Mouse (Mus musculus) forebrain, embryonic 14.5 days (tissue): ENCODE measurements at regions not wholly inside any gene's neighbourhood (a gene's known extent, or its start where the extent isn't known, plus 50 kb on each side); places are given as distances from the start of the nearest gene placed in this dataset.
A peak's percentile ranks its signal among the peaks of the same experiment; 100 is the strongest.

Experiments used
- ATAC-seq: fragments of 200-750 bp; cut with Nextera tagmentation; 2 replicates; pipeline ENCODE4 v1.8.0; 2017; ENCODE audit warnings: mild to moderate bottlenecking, moderate library complexity
- DNase-seq: peaks from one replicate; pipeline ENCODE4 v3.0.0-alpha.2; 2015; ENCODE audit warnings: low spot score
- H3K27ac ChIP-seq: fragments of 300-500 bp; sonication (generic); 2 replicates; pipeline ENCODE4 v1.5.1; 2014; ENCODE audit warnings: low read depth, mild to moderate bottlenecking, control low read depth, low read length, moderate library complexity
- H3K27me3 ChIP-seq: fragments of 300-500 bp; sonication (generic); replicated peaks from 2 replicates; pipeline ENCODE4 v1.6.1; 2014; ENCODE audit warnings: low read length, control low read depth, mixed read lengths; ENCODE audit not compliant: control insufficient read depth, insufficient read depth
- H3K36me3 ChIP-seq: fragments of 300-500 bp; sonication (generic); 2 replicates; pipeline ENCODE4 v1.6.1; 2014; ENCODE audit warnings: low read length, control low read depth; ENCODE audit not compliant: control insufficient read depth, insufficient read depth
- H3K4me1 ChIP-seq: fragments of 300-500 bp; sonication (generic); 2 replicates; pipeline ENCODE4 v1.6.1; 2014; ENCODE audit warnings: antibody characterized with exemption, low read length, control low read depth; ENCODE audit not compliant: control insufficient read depth, insufficient read depth
- H3K4me2 ChIP-seq: fragments of 300-500 bp; sonication (generic); 2 replicates; pipeline ENCODE4 v1.6.1; 2014; ENCODE audit warnings: mild to moderate bottlenecking, control low read depth, low read length
- H3K4me3 ChIP-seq: fragments of 300-500 bp; sonication (generic); 2 replicates; pipeline ENCODE4 v1.5.1; 2014; ENCODE audit warnings: low read depth, low read length, control low read depth
- H3K9ac ChIP-seq: fragments of 300-500 bp; sonication (generic); 2 replicates; pipeline ENCODE4 v1.6.1; 2014; ENCODE audit warnings: mild to moderate bottlenecking, low read length, control low read depth, moderate library complexity
- H3K9me3 ChIP-seq: fragments of 300-500 bp; sonication (generic); replicated peaks from 2 replicates; pipeline ENCODE4 v1.6.1; 2016; ENCODE audit warnings: low read length, control low read depth, mixed read lengths; ENCODE audit not compliant: control insufficient read depth
- WGBS: fragments of 180-500 bp; shearing (Covaris S2); extraction: QIAGEN DNeasy Blood & Tissue Kit; methylation state at CpG from one replicate; pipeline ENCODE4 v1.1.7; 2014; 5-methylcytosine and 5-hydroxymethylcytosine counted together

- no peaks in the 10 kb centered on the region for H3K36me3 ChIP-seq
- 0 out of 2 replicates have a peak, but pooled peaks cover 2% of the 10 kb centered on the region for H3K27me3 ChIP-seq
- no peaks in the 10 kb centered on the region for H3K9me3 ChIP-seq
- no peak overlapping the region for H3K4me3 ChIP-seq
- H3K4me2 ChIP-seq: no peak overlapping the region
- no peak for DNase-seq
- no peaks in the 10 kb centered on the region for H3K4me1 ChIP-seq
- no peak for ATAC-seq
- no peak overlapping the region for H3K27ac ChIP-seq
- WGBS: 95% methylated on average over 1 of the region's 1 CpGs
- H3K9ac ChIP-seq: no peak overlapping the region
Measured at GRCm38 (mm10) chr4:125242512-125242911, 114.9 kb upstream of the Zc3h12a start.

GRCm38 (mm10) chr4:125241577-125242262 is 114.1 kb upstream of the Zc3h12a start:
- no peak overlapping the region for H3K27ac ChIP-seq
- no peaks in the 10 kb centered on the region for H3K4me1 ChIP-seq
- no peak for ATAC-seq
- no peaks in the 10 kb centered on the region for H3K9me3 ChIP-seq
- H3K36me3 ChIP-seq: no peaks in the 10 kb centered on the region
- WGBS: 13% methylated on average over 7 of the region's 7 CpGs
- H3K4me2 ChIP-seq: no peak overlapping the region
- H3K27me3 ChIP-seq: 0 out of 2 replicates have a peak, but pooled peaks cover 5% of the 10 kb centered on the region
- H3K4me3 ChIP-seq: no peak overlapping the region
- no peak overlapping the region for H3K9ac ChIP-seq
- DNase-seq: peak; percentile 20

GRCm38 (mm10) chr4:125231711-125232260 is 104.1 kb upstream of the Zc3h12a start:
- Histone ChIP-seq H3K9me3 (no peaks in the 10 kb centered on the region), H3K36me3 (no peaks in the 10 kb centered on the region), H3K27me3 (0 out of 2 replicates have a peak, but pooled peaks cover 2% of the 10 kb centered on the region), H3K9ac (no peak overlapping the region), H3K4me2 (no peak overlapping the region), H3K27ac (no peak overlapping the region), H3K4me1 (no peaks in the 10 kb centered on the region), H3K4me3 (no peak overlapping the region)
- ATAC-seq: peak; percentile 42
- 3% methylated on average over 12 of the region's 12 CpGs for WGBS
- peak; percentile 87 for DNase-seq

- WGBS: 94% methylated on average over 6 of the region's 6 CpGs
- ATAC-seq: no peak
Measured at GRCm38 (mm10) chr4:125227194-125227593, 99.6 kb upstream of the Zc3h12a start.

GRCm38 (mm10) chr4:125222922-125223321 is 95.3 kb upstream of the Zc3h12a start:
- Histone ChIP-seq H3K4me2 (no peak overlapping the region), H3K4me1 (no peaks in the 10 kb centered on the region), H3K9me3 (no peaks in the 10 kb centered on the region), H3K27ac (no peak overlapping the region), H3K4me3 (no peak overlapping the region), H3K27me3 (0 out of 2 replicates have a peak, but pooled peaks cover 3% of the 10 kb centered on the region), H3K9ac (no peak overlapping the region), H3K36me3 (no peaks in the 10 kb centered on the region)
- WGBS: 85% methylated on average over 6 of the region's 6 CpGs
- ATAC-seq (no peak), DNase-seq (no peak)

More at GRCm38 (mm10) chr4:125227194-125227593, 99.6 kb upstream of the Zc3h12a start:
- Histone ChIP-seq H3K4me3 (no peak overlapping the region), H3K9ac (no peak overlapping the region), H3K27ac (no peak overlapping the region), H3K4me1 (no peaks in the 10 kb centered on the region), H3K4me2 (no peak overlapping the region), H3K36me3 (no peaks in the 10 kb centered on the region), H3K27me3 (0 out of 2 replicates have a peak, but pooled peaks cover 5% of the 10 kb centered on the region), H3K9me3 (no peaks in the 10 kb centered on the region)
- no peak for DNase-seq

DNA sequence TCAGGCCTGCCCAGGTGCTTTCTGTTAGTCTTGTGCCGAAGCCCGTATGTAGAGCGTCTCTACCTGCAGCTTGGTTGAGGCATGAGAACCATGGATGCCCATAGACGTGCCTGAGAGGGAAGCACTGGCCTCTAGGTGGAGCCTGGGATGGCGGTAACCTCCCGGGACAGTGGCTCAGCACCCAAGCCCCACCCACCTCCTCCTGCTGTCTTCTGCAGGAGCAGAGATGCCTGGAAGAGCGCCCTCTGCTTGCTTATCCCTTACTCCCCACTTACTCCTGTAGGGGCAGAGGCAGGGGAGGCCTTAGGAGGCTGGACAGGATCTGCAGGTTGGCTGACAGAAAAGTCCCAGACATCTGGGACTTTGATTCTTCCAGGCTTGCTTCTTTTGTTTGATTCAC is 92.7 kb upstream of the Zc3h12a start:
- Histone ChIP-seq H3K4me3 (no peak overlapping the region), H3K4me1 (no peaks in the 10 kb centered on the region), H3K27me3 (0 out of 2 replicates have a peak, but pooled peaks cover 3% of the 10 kb centered on the region), H3K27ac (no peak overlapping the region), H3K9ac (no peak overlapping the region), H3K36me3 (no peaks in the 10 kb centered on the region), H3K9me3 (peaks cover 10% of the 10 kb centered on the region; the same call in 1 of the 2 replicates), H3K4me2 (no peak overlapping the region)
- DNase-seq (peak; percentile 21), ATAC-seq (no peak)
- 34% methylated on average over 7 of the region's 7 CpGs for WGBS

- Histone ChIP-seq H3K36me3 (no peaks in the 10 kb centered on the region), H3K9ac (no peak overlapping the region), H3K4me3 (no peak overlapping the region), H3K4me1 (no peaks in the 10 kb centered on the region), H3K9me3 (peaks cover 10% of the 10 kb centered on the region; the same call in 1 of the 2 replicates), H3K27ac (no peak overlapping the region), H3K27me3 (0 out of 2 replicates have a peak, but pooled peaks cover under 1% of the 10 kb centered on the region), H3K4me2 (no peak overlapping the region)
- 92% methylated on average over 5 of the region's 5 CpGs for WGBS
- DNase-seq: no peak
- ATAC-seq: no peak
Measured at GRCm38 (mm10) chr4:125219209-125219608, 91.6 kb upstream of the Zc3h12a start.

GRCm38 (mm10) chr4:125214306-125214705 is 86.7 kb upstream of the Zc3h12a start:
- H3K27me3 ChIP-seq: no peaks in the 10 kb centered on the region
- H3K4me1 ChIP-seq: no peaks in the 10 kb centered on the region
- no peak for ATAC-seq
- H3K4me2 ChIP-seq: no peak overlapping the region
- H3K27ac ChIP-seq: no peak overlapping the region
- peaks cover 10% of the 10 kb centered on the region; the same call in 1 of the 2 replicates for H3K9me3 ChIP-seq
- no peak for DNase-seq
- H3K4me3 ChIP-seq: no peak overlapping the region
- 72% methylated on average over 10 of the region's 10 CpGs for WGBS
- no peak overlapping the region for H3K9ac ChIP-seq
- H3K36me3 ChIP-seq: no peaks in the 10 kb centered on the region

DNA sequence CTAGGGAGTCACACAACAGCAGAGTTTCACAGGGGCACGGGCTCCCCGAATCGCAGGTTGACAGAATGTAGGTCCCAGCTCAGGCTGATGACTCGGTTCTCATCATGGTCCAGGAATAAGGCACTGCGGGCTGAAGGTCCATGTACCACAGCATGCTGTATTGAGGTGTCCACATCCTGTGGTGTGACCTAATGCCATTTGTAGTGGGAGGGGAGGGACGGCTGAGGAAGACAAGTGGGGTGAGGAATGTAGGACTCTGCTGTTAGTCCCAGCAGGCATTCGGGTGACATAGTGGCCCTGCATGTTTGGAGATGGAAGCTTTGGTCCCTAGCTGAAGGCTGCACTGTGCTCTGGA is 84.5 kb upstream of the Zc3h12a start:
- H3K27me3 ChIP-seq: no peaks in the 10 kb centered on the region
- no peaks in the 10 kb centered on the region for H3K4me1 ChIP-seq
- ATAC-seq: no peak
- H3K4me2 ChIP-seq: no peak overlapping the region
- H3K4me3 ChIP-seq: no peak overlapping the region
- no peak overlapping the region for H3K9ac ChIP-seq
- no peaks in the 10 kb centered on the region for H3K36me3 ChIP-seq
- peaks cover 10% of the 10 kb centered on the region; the same call in 1 of the 2 replicates for H3K9me3 ChIP-seq
- no peak for DNase-seq
- H3K27ac ChIP-seq: no peak overlapping the region
- 60% methylated on average over 7 of the region's 7 CpGs for WGBS
